Mouse (Mus musculus) cerebellum, adult 2 months (tissue): ENCODE results near the gene Polr2e.

ENCODE experiments used
- CTCF ChIP-seq: fragments of 200-500 bp; IDR thresholded peaks from 2 replicates; pipeline ENCODE4 v1.5.1; 2011; ENCODE audit warnings: low read depth, mild to moderate bottlenecking, control low read depth, low read length, moderate library complexity, borderline replicate concordance; ENCODE audit not compliant: insufficient read depth
- POLR2A ChIP-seq: fragments of 200-500 bp; IDR thresholded peaks from 2 replicates; pipeline ENCODE4 v1.6.1; 2011; ENCODE audit warnings: low read length, control low read depth, borderline replicate concordance; ENCODE audit not compliant: insufficient read depth

DNA sequence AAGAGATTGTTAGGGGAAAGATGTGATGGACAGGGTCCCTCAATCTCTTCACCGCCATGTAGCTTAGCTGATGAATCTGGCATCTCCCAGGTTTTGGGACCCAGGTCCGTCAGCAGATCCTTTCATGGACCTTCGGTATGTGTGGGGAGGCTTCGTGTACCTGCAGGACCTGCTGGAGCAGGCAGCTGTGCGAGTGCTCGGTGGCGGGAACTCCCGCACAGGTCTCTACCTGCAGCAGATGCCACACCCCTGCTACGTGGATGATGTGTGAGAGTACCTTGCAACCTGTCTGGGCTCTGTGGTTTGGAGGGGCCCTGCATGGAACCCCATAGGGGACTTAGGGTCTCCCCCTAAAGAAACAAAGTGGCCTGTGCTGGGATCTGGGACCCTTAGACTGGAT is 37.6 kb downstream of the Polr2e start:
- TF ChIP-seq POLR2A: no peak
- TF ChIP-seq CTCF: no peak
